Mouse (Mus musculus): ENCODE measurements around the gene Tmem114. TPM values are rescaled to one million over a fixed set of nuclear protein-coding genes. Genes with fewer than 3 reads are reported as not detected.

Gene Tmem114
- polyA plus RNA-seq, 1 experiment from 2014 or later: 0.40 TPM

DNA sequence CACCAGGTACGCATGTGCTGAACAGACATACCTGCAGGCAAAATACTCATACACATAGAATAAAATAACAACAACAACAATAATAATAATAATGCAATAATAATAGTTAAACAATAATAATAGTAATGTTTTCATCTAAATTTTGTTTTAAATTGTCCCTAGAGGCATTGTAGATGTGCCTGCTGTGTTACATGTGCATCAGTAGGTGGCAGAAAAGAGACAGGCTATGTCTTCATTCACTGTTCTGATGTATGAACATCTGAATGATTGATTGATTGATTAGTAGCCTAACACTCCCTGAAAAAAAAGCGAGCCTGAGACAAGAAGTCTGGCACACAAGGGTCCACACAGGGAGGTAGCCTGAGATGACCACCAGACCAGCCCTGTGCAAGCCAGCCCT is 22.3 kb downstream of the Tmem114 start:
- Histone ChIP-seq H3K36me3 (no peaks in the 10 kb centered on the region), H3K9ac (no peak overlapping the region), H3K4me1 (replicated peaks) (peaks cover 6% of the 10 kb centered on the region; the same call in 1 of the 2 replicates), H3K4me3 (no peak overlapping the region), H3K9me3 (no peaks in the 10 kb centered on the region), H3K4me2 (no peak overlapping the region), H3K27me3 (no peaks in the 10 kb centered on the region), H3K27ac (replicated peaks) (no peak overlapping the region)
- 83% methylated on average over 2 of the region's 2 CpGs for whole genome bisulfite sequencing
- no peak for ATAC-seq (ENCODE audit: low read depth)

DNA sequence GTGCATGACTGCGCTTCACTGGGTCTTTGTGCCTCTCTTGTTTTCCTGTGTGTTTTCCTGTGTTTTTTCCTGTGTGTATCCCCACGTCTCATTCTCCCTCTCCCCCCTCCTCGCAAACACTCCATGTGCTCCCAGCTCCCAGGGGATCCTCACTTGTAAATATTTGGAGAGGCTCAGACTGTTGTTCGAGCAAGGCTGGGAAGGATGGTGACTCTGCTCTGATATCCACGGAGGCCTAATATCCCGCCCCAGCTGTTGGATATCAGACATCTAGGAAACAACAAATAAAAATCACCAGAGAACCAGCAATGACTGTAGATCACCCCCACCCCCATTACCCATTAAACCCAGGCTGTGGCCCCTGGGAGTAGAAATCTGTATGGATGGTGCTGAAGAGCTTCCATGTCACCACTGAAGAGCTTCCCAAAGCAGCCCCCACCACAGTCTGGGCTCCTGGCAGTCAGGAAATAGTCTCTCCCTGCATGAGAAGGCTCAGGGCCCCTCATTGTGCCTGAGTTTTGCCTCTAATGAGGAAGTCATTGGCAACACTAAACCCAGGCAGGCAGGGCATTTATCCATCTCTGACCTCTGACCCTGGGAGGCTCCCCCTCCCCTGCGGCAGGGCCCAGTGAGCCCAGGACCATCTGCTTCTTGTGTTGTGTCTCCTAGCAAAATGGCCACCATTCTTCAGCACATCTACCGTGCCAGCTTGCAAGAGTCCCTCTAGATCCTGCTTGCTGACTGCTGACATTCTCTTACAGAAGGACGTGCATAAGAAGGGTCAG is 23.6 kb downstream of the Tmem114 start:
- no peaks in the 10 kb centered on the region for H3K36me3 ChIP-seq
- no peak for ATAC-seq (ENCODE audit: low read depth)
- H3K4me1 ChIP-seq (replicated peaks): peaks cover 6% of the 10 kb centered on the region; the same call in 1 of the 2 replicates
- H3K27me3 ChIP-seq: no peaks in the 10 kb centered on the region
- H3K4me3 ChIP-seq: no peak overlapping the region
- H3K4me2 ChIP-seq: no peak overlapping the region
- no peaks in the 10 kb centered on the region for H3K9me3 ChIP-seq
- 52% methylated on average over 9 of the region's 9 CpGs for WGBS
- H3K27ac ChIP-seq (replicated peaks): no peak overlapping the region
- no peak overlapping the region for H3K9ac ChIP-seq

GRCm38 (mm10) chr16:8399868-8400267 is 25.1 kb downstream of the Tmem114 start:
- WGBS: 79% methylated on average over 6 of the region's 6 CpGs
- Histone ChIP-seq H3K9ac (no peak overlapping the region), H3K4me2 (no peak overlapping the region), H3K27ac (replicated peaks) (no peak overlapping the region), H3K4me1 (replicated peaks) (peaks cover 6% of the 10 kb centered on the region; the same call in 1 of the 2 replicates), H3K4me3 (no peak overlapping the region), H3K9me3 (no peaks in the 10 kb centered on the region), H3K36me3 (no peaks in the 10 kb centered on the region), H3K27me3 (no peaks in the 10 kb centered on the region)
- ATAC-seq (ENCODE audit: low read depth): no peak

DNA sequence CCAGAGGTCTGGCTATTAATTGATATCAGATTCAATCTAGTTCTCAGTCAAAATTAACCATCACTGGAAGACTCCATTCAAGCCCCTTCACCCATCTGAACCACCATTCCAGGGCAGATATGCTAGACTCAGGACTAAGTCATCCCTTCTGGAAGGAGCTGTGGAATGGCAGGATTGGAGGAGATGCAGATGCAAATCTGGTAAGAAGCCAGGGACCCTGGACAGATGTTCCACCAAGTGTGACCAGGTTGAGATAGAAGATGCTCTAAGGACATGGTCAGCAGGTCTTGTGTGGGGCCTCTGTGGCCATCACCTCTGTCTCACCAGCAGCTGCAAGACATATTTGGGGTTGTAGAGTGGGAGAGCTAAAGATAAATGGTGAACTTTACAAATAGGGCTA is 30.0 kb downstream of the Tmem114 start:
- Histone ChIP-seq H3K36me3 (no peaks in the 10 kb centered on the region), H3K27ac (replicated peaks) (no peak overlapping the region), H3K4me1 (replicated peaks) (no peaks in the 10 kb centered on the region), H3K9me3 (no peaks in the 10 kb centered on the region), H3K4me3 (no peak overlapping the region), H3K4me2 (no peak overlapping the region), H3K9ac (no peak overlapping the region), H3K27me3 (no peaks in the 10 kb centered on the region)
- ATAC-seq (ENCODE audit: low read depth): no peak

DNA sequence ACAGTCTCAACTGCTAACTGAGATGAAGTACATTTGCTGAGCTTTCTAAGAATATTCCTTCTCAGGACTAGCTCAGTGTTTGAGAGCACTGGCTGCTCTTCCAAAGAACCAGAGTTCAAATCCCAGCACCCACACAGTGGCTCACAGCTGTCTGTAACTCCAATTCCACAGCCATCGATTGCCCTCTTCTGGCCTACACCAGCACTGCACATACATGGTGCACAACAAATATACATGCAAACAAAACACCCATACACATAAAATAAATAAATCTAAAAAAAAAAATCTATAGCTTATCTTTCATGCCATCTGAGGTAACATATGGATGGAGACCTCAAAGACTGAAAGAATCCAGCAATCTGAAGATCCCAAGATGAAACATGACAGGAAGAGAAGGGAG is 36.4 kb downstream of the Tmem114 start:
- Histone ChIP-seq H3K9ac (no peak overlapping the region), H3K4me2 (no peak overlapping the region), H3K4me1 (replicated peaks) (no peaks in the 10 kb centered on the region), H3K9me3 (no peaks in the 10 kb centered on the region), H3K27ac (replicated peaks) (no peak overlapping the region), H3K4me3 (no peak overlapping the region), H3K27me3 (no peaks in the 10 kb centered on the region), H3K36me3 (no peaks in the 10 kb centered on the region)
- no peak for ATAC-seq (ENCODE audit: low read depth)
- 89% methylated on average over 1 of the region's 1 CpGs for WGBS

- H3K4me3 ChIP-seq: no peak overlapping the region
- WGBS: 69% methylated on average over 6 of the region's 6 CpGs
- ATAC-seq (ENCODE audit: low read depth): no peak
- H3K4me1 ChIP-seq (replicated peaks): no peaks in the 10 kb centered on the region
- no peak overlapping the region for H3K4me2 ChIP-seq
- H3K27me3 ChIP-seq: no peaks in the 10 kb centered on the region
- H3K36me3 ChIP-seq: no peaks in the 10 kb centered on the region
- H3K9me3 ChIP-seq: no peaks in the 10 kb centered on the region
- H3K27ac ChIP-seq (replicated peaks): no peak overlapping the region
- H3K9ac ChIP-seq: no peak overlapping the region
These were observed 38.5 kb downstream of the Tmem114 start for GRCm38 (mm10) chr16:8386386-8386785.

- Histone ChIP-seq H3K4me2 (no peak overlapping the region), H3K9ac (no peak overlapping the region), H3K4me1 (replicated peaks) (no peaks in the 10 kb centered on the region), H3K27ac (replicated peaks) (no peak overlapping the region), H3K36me3 (no peaks in the 10 kb centered on the region), H3K27me3 (no peaks in the 10 kb centered on the region), H3K9me3 (no peaks in the 10 kb centered on the region), H3K4me3 (no peak overlapping the region)
- ATAC-seq (ENCODE audit: low read depth): no peak
- 72% methylated on average over 5 of the region's 5 CpGs for WGBS
These were observed 39.3 kb downstream of the Tmem114 start for GRCm38 (mm10) chr16:8385679-8386078.

DNA sequence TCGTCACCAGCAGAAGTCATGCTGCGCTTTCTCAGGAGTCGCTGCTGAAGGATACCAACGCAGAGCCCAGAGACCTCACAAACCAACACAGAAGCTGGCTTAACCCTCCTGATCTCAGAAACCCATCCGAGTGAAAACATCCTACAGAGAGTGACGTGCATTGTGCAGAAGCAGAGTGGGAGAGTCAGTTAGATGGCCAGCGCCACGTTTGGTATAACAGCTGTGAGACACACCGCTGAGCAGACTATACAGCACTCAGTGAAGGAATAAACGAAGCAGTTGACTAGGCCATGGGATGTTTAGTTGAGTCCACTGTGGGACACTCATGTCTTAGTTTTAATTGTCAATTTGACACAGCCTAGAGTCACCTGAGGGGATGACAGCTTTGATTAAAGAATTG is 40.2 kb downstream of the Tmem114 start:
- no peak overlapping the region for H3K4me2 ChIP-seq
- no peaks in the 10 kb centered on the region for H3K9me3 ChIP-seq
- no peak overlapping the region for H3K4me3 ChIP-seq
- H3K27ac ChIP-seq (replicated peaks): no peak overlapping the region
- H3K4me1 ChIP-seq (replicated peaks): no peaks in the 10 kb centered on the region
- no peak for ATAC-seq (ENCODE audit: low read depth)
- no peaks in the 10 kb centered on the region for H3K27me3 ChIP-seq
- H3K9ac ChIP-seq: no peak overlapping the region
- no peaks in the 10 kb centered on the region for H3K36me3 ChIP-seq
- WGBS: 74% methylated on average over 10 of the region's 10 CpGs

- ATAC-seq (ENCODE audit: low read depth): no peak
- Histone ChIP-seq H3K4me1 (replicated peaks) (no peaks in the 10 kb centered on the region), H3K4me2 (no peak overlapping the region), H3K36me3 (no peaks in the 10 kb centered on the region), H3K27me3 (no peaks in the 10 kb centered on the region), H3K4me3 (no peak overlapping the region), H3K9ac (no peak overlapping the region), H3K9me3 (no peaks in the 10 kb centered on the region), H3K27ac (replicated peaks) (no peak overlapping the region)
- WGBS: 81% methylated on average over 9 of the region's 9 CpGs
These were observed 41.5 kb downstream of the Tmem114 start for GRCm38 (mm10) chr16:8383396-8383795.

DNA sequence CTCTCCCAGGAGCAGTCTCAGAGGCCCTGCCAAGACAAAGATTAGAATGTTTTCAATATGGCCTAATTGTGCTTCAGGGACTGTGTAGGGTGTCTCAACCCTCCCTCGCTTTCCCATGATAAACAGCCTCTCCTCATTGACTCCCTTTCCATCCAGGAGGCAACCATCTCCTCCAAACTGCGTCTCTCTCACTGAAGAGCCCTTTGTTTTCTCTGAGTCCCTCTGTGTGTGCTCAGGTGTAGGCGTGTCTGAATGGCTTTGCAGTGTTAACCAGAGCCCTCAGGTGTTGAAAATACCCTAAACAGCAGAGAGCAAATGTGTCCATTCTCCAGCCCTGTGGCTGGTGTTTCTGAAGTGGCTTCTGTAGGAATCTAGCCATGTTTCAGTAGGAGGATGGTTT is 61.9 kb downstream of the Tmem114 start:
- Histone ChIP-seq H3K36me3 (no peaks in the 10 kb centered on the region), H3K4me2 (no peak overlapping the region), H3K4me3 (no peak overlapping the region), H3K27me3 (no peaks in the 10 kb centered on the region), H3K27ac (replicated peaks) (no peak overlapping the region), H3K9ac (no peak overlapping the region), H3K4me1 (replicated peaks) (no peaks in the 10 kb centered on the region), H3K9me3 (no peaks in the 10 kb centered on the region)
- ATAC-seq (ENCODE audit: low read depth): no peak
- WGBS: 66% methylated on average over 3 of the region's 3 CpGs

Other genes starting within 250 kb of the Tmem114 start
- gene Mettl22, start 45.7 kb upstream of the Tmem114 start, polyA plus RNA-seq (2015; fragmentation: Nextera tagmentation; extraction: Ambion mirVana): 29.4 and 31.6 TPM in 2 replicates
- gene Abat, start 88.3 kb upstream of the Tmem114 start, polyA plus RNA-seq (2015; fragmentation: Nextera tagmentation; extraction: Ambion mirVana): 120 and 128 TPM in 2 replicates
- 37.0 and 43.3 TPM in 2 replicates for gene Pmm2, start 212.5 kb upstream of the Tmem114 start, polyA plus RNA-seq (2015; fragmentation: Nextera tagmentation; extraction: Ambion mirVana)
- gene Tmem186, start 212.6 kb upstream of the Tmem114 start, polyA plus RNA-seq (2015; fragmentation: Nextera tagmentation; extraction: Ambion mirVana): 19.0 and 20.6 TPM in 2 replicates
- 225 and 243 TPM in 2 replicates for gene Carhsp1, start 247.0 kb upstream of the Tmem114 start, polyA plus RNA-seq (2015; fragmentation: Nextera tagmentation; extraction: Ambion mirVana)

Data from neural tube, embryonic 13.5 days (tissue).